Mouse (Mus musculus): Measurements from ENCODE around the gene Slc29a3. TPM values are rescaled to one million over a fixed set of nuclear protein-coding genes. Genes with fewer than 3 reads are reported as not detected.
"Not testable (repeated sequence)": the region's sequence is repeated elsewhere in the genome, so short reads cannot be mapped to it uniquely, and the experiment has no call there.

Gene Slc29a3
- polyA plus RNA-seq, 1 experiment: not detected

DNA sequence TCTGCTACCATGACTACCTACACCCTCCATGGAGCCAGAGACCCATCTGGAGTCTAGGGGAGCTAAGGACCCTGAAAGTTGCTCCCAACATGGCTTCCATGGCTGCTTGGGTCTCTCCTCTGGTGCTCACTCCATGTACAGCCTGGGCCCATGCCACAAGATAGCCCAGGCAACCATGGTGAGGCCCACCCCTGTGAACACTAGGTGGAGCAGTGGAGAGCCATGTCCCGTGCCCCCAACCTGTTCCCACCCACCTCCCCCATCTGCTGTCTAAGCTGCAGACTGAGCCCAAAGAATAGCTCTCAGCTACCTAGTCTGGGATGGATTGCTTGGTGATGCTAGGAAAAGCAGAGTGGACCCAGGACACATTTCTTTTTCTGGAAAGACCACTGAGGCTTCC lies 29.2 kb downstream of the Slc29a3 start:
- Histone ChIP-seq H3K4me3 (ENCODE audit: insufficient read depth, low read depth, low read length) (no peak overlapping the region), H3K27ac (ENCODE audit: insufficient read depth, low read depth, low read length) (no peak overlapping the region), H3K4me1 (ENCODE audit: control insufficient read depth, insufficient read depth, low read length) (no peaks in the 10 kb centered on the region)
- TF ChIP-seq CTCF (IDR thresholded peaks at IDR 0.05; ENCODE audit: insufficient read depth, low read depth, low read length) (no peak), POLR2A (IDR thresholded peaks at IDR 0.05; ENCODE audit: insufficient read depth, low read depth, low read length) (no peak)
- 88% methylated on average over 1 of the region's 1 CpGs for WGBS

DNA sequence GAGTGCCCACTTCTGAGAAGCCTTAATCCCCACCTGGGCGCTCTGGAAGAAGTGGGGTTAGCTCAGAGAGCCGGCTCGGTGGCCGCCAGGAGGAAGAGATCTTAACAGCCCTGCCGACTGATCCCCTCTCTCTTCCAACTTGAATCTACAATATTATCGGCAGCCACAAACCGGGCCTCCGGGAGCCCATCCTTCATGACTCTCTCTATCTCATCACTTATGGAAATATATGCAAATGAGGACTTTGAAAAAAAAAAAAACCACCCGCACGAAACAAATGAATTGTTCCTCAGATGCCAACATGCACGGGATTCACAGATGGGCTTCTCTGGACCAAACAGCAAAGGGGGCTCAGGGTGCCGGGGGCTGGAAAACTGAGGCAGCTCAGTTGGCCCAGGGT lies 31.0 kb downstream of the Slc29a3 start:
- TF ChIP-seq CTCF (IDR thresholded peaks at IDR 0.05; ENCODE audit: insufficient read depth, low read depth, low read length) (no peak), POLR2A (IDR thresholded peaks at IDR 0.05; ENCODE audit: insufficient read depth, low read depth, low read length) (no peak)
- Histone ChIP-seq H3K4me3 (ENCODE audit: insufficient read depth, low read depth, low read length) (no peak overlapping the region), H3K4me1 (ENCODE audit: control insufficient read depth, insufficient read depth, low read length) (no peaks in the 10 kb centered on the region), H3K27ac (ENCODE audit: insufficient read depth, low read depth, low read length) (no peak overlapping the region)
- 39% methylated on average over 12 of the region's 12 CpGs for WGBS

DNA sequence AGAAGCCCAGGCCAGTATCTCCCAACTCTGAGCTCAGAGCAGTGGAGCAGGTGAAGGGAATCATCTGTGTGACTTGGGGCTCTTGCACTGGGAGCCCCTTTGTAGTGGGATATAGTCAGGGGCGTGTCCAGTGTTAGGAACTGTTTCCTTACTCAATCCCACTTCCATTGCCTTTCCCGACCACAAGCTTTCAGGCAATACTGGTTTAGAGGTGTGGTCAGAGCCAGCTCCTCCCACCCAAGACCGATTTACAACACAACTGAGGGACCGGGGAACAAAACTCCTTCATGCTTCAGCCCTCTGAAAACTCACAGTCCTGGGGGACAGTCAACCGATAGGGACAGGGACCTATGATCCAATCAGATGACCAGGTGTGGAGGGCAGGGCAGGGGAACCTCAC lies 32.1 kb downstream of the Slc29a3 start:
- Histone ChIP-seq H3K27ac (ENCODE audit: insufficient read depth, low read depth, low read length) (no peak overlapping the region), H3K4me3 (ENCODE audit: insufficient read depth, low read depth, low read length) (no peak overlapping the region), H3K4me1 (ENCODE audit: control insufficient read depth, insufficient read depth, low read length) (no peaks in the 10 kb centered on the region)
- 85% methylated on average over 5 of the region's 5 CpGs for WGBS
- TF ChIP-seq POLR2A (IDR thresholded peaks at IDR 0.05; ENCODE audit: insufficient read depth, low read depth, low read length) (no peak), CTCF (IDR thresholded peaks at IDR 0.05; ENCODE audit: insufficient read depth, low read depth, low read length) (no peak)

GRCm38 (mm10) chr10:60718491-60718890 lies 34.1 kb downstream of the Slc29a3 start:
- no peak for TF ChIP-seq POLR2A (IDR thresholded peaks at IDR 0.05; ENCODE audit: insufficient read depth, low read depth, low read length)
- no peak for TF ChIP-seq CTCF (IDR thresholded peaks at IDR 0.05; ENCODE audit: insufficient read depth, low read depth, low read length)
- H3K4me1 ChIP-seq (ENCODE audit: control insufficient read depth, insufficient read depth, low read length): no peaks in the 10 kb centered on the region
- no peak overlapping the region for H3K4me3 ChIP-seq (ENCODE audit: insufficient read depth, low read depth, low read length)
- WGBS: 94% methylated on average over 2 of the region's 2 CpGs
- no peak overlapping the region for H3K27ac ChIP-seq (ENCODE audit: insufficient read depth, low read depth, low read length)

DNA sequence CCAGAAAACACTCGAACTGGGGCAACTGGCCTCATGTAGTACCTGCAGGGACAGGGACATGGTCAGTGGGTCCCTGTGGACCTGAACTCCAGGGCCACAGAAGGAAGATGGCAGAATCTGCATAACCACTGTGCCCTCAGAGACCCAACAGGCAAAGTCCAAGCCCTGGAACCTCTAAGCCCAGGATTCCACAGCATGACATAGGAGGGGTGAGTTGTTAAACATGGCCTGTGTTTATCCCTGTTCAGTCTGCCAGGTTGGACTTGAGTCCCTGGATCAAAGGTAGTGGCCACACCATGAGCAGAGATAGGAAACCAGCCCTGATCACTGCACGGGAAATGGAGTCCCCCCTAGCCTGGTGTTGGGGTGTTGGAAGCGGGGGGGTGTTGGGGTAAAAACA lies 36.1 kb downstream of the Slc29a3 start:
- WGBS: 91% methylated on average over 3 of the region's 3 CpGs
- Histone ChIP-seq H3K4me3 (ENCODE audit: insufficient read depth, low read depth, low read length) (no peak overlapping the region), H3K27ac (ENCODE audit: insufficient read depth, low read depth, low read length) (no peak overlapping the region), H3K4me1 (ENCODE audit: control insufficient read depth, insufficient read depth, low read length) (no peaks in the 10 kb centered on the region)
- TF ChIP-seq POLR2A (IDR thresholded peaks at IDR 0.05; ENCODE audit: insufficient read depth, low read depth, low read length) (no peak), CTCF (IDR thresholded peaks at IDR 0.05; ENCODE audit: insufficient read depth, low read depth, low read length) (no peak)

- 75% methylated on average over 8 of the region's 8 CpGs for WGBS
- H3K4me1 ChIP-seq (ENCODE audit: control insufficient read depth, insufficient read depth, low read length): not testable (repeated sequence)
Observed at GRCm38 (mm10) chr10:60712299-60712698, 40.3 kb downstream of the Slc29a3 start.

GRCm38 (mm10) chr10:60708837-60709236 lies 43.8 kb downstream of the Slc29a3 start:
- TF ChIP-seq CTCF (IDR thresholded peaks at IDR 0.05; ENCODE audit: insufficient read depth, low read depth, low read length) (no peak), POLR2A (IDR thresholded peaks at IDR 0.05; ENCODE audit: insufficient read depth, low read depth, low read length) (no peak)
- no peak overlapping the region for H3K27ac ChIP-seq (ENCODE audit: insufficient read depth, low read depth, low read length)
- no peak overlapping the region for H3K4me3 ChIP-seq (ENCODE audit: insufficient read depth, low read depth, low read length)
- 92% methylated on average over 5 of the region's 5 CpGs for WGBS
- H3K4me1 ChIP-seq (ENCODE audit: control insufficient read depth, insufficient read depth, low read length): no peaks in the 10 kb centered on the region

More at GRCm38 (mm10) chr10:60712299-60712698, 40.3 kb downstream of the Slc29a3 start:
- H3K4me3 ChIP-seq (ENCODE audit: insufficient read depth, low read depth, low read length); H3K27ac ChIP-seq (ENCODE audit: insufficient read depth, low read depth, low read length): not testable (repeated sequence)

GRCm38 (mm10) chr10:60706268-60706667 lies 46.3 kb downstream of the Slc29a3 start:
- H3K4me3 ChIP-seq (ENCODE audit: insufficient read depth, low read depth, low read length): no peak overlapping the region
- no peaks in the 10 kb centered on the region for H3K4me1 ChIP-seq (ENCODE audit: control insufficient read depth, insufficient read depth, low read length)
- WGBS: 88% methylated on average over 4 of the region's 4 CpGs
- TF ChIP-seq POLR2A (IDR thresholded peaks at IDR 0.05; ENCODE audit: insufficient read depth, low read depth, low read length) (no peak), CTCF (IDR thresholded peaks at IDR 0.05; ENCODE audit: insufficient read depth, low read depth, low read length) (no peak)
- no peak overlapping the region for H3K27ac ChIP-seq (ENCODE audit: insufficient read depth, low read depth, low read length)

- WGBS: 81% methylated on average over 2 of the region's 2 CpGs
- Histone ChIP-seq H3K4me3 (ENCODE audit: insufficient read depth, low read depth, low read length) (no peak overlapping the region), H3K4me1 (ENCODE audit: control insufficient read depth, insufficient read depth, low read length) (no peaks in the 10 kb centered on the region), H3K27ac (ENCODE audit: insufficient read depth, low read depth, low read length) (no peak overlapping the region)
- no peak for TF ChIP-seq CTCF (IDR thresholded peaks at IDR 0.05; ENCODE audit: insufficient read depth, low read depth, low read length)
Observed at GRCm38 (mm10) chr10:60705134-60705533, 47.5 kb downstream of the Slc29a3 start.

- H3K4me3 ChIP-seq (ENCODE audit: insufficient read depth, low read depth, low read length): no peak overlapping the region
- H3K4me1 ChIP-seq (ENCODE audit: control insufficient read depth, insufficient read depth, low read length): no peaks in the 10 kb centered on the region
- 83% methylated on average over 6 of the region's 6 CpGs for WGBS
- TF ChIP-seq CTCF (IDR thresholded peaks at IDR 0.05; ENCODE audit: insufficient read depth, low read depth, low read length): no peak
- TF ChIP-seq POLR2A (IDR thresholded peaks at IDR 0.05; ENCODE audit: insufficient read depth, low read depth, low read length): no peak
- H3K27ac ChIP-seq (ENCODE audit: insufficient read depth, low read depth, low read length): no peak overlapping the region
Observed at GRCm38 (mm10) chr10:60697775-60698174, 54.8 kb downstream of the Slc29a3 start.
